Mouse (Mus musculus) urinary bladder, postnatal 10 days (tissue): ENCODE data around the gene Med17.
"Not testable (repeated sequence)": the region's sequence is repeated elsewhere in the genome, so short reads cannot be mapped to it uniquely, and the experiment has no call there.

Source experiments
- DNase-seq: peaks from one replicate; pipeline ENCODE4 v3.0.0; 2022; ENCODE audit warnings: low spot score

Med17 gene

DNA sequence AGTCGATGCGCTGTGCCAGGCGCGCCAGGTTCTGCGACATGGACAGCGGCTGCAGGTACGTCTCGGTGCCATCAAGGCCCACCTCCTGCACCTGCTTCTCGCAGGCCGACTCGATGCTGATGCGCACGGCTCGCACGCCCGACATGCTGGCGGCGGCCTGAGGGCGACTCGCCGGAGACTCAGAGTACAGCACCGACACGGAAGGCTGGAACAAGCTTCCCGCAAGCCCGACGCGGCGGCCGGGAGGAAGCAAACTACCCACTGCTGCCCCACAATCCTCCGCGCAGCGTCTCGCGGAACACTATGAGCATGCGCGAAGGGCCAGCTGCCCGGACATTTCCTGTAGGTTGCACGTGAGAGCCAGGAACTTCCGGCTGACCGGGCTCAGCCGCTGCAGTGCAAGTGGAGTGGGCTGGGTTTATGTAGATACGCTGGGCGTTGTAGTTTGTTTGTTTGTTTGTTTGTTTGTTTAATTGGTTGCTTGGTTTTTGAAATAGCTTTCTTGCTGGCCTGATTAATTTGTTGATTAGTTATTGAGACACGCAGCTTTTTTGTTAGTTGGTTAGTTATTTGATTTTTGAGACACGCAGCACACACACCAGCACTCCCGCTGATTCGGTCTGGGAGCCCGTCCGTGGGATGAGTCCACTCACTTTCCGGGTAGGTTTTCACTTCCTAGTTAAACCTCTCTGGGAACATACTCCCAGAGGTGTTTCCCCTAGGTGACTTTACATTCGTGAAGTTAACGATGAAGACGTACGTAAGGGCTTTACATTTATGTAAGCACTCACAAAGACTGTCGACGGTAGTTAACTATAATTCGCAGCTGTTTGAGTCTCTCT lies at the start of gene Med17:
Med17 (minus strand) TSS at position 283 of the 842 bp plus-strand sequence.
- DNase-seq, result peak; percentile 72

- no peak for DNase-seq
Measured at GRCm38 (mm10) chr9:15318170-15318742, 38.5 kb upstream of the Med17 start.

DNA sequence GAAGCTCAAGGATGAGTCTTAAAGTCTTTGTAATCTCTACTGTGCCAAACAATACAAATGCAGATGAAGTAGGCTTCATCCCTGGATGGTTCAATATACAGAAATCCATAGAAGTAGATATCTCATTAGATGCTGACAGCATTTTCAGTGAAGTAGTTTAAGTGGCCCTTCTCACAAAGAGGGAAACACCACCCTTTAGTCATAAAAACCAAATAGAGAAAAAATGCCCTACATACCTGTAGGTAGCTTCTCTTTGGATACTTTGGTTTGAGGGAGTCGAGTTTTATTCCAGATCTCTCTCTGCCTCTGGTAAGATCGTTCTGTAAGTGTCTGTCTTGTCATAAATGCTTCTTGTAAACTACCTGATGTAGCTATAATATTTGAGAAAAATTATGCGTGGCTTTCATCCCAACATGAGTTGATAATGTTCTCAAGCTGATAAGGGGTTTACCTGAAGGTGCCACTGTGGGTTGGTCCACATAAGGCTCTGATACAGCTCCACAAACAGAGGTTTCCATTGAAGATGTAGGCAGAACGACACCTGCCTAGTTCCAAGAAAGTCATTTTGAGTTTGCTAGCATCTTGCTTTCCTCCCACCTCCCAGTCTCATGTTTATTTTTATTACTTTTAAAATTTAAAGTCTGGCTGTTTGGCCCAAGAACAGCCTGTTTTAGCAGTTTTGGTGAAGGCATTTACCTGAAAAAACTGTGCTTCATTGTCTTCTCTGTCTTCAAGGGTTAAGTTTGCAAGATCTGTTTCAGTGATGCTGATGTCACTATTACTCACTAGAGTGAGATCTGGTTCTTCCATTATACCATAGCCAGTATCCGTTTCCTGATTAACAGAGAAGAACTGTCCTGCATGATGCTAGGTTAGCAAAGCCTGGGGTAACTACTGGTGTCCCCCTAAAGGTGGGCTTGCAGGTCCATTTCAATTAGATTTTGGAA lies 37.8 kb upstream of the Med17 start:
- DNase-seq, result no peak

DNA sequence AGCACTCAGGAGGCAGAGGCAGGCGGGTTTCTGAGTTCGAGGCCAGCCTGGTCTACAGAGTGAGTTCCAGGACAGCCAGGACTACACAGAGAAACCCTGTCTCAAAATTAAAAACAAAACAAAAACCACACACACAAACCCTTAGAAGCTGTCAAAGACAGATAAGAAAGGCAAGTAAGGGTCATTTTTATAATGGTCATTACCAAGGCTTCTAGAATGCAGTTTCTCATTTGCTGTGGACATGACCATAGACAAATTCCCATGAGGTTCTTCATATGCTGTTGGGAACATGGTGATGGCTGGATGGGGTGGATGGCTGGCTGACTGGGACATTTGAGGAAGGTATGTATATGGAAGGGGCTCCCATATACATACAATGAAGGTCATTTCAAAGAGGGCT lies 36.6 kb upstream of the Med17 start:
- not testable (repeated sequence) for DNase-seq

- DNase-seq, result no peak
Measured at GRCm38 (mm10) chr9:15314619-15315018, 34.9 kb upstream of the Med17 start.

DNA sequence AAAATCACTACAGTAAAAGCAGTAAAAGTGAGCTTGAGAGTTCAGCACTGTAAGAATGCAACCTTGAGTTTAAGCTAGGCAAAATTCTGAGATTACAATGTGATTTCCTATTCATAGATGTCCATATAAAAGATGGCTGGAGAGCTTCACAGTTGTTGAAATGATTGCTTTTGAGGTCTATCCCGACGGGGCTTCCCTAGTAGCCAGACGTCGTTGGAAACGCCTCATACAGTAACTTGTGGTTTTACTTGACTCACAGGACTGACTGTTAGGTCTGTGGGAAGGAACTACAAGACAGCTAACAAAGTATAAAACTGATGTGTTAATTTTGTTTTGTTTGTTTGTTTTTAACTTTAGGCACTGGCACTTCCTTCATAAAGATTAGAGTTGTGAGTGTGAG lies 33.9 kb upstream of the Med17 start:
- DNase-seq, result no peak

GRCm38 (mm10) chr9:15312054-15312735 lies 32.5 kb upstream of the Med17 start:
- DNase-seq, result no peak

DNA sequence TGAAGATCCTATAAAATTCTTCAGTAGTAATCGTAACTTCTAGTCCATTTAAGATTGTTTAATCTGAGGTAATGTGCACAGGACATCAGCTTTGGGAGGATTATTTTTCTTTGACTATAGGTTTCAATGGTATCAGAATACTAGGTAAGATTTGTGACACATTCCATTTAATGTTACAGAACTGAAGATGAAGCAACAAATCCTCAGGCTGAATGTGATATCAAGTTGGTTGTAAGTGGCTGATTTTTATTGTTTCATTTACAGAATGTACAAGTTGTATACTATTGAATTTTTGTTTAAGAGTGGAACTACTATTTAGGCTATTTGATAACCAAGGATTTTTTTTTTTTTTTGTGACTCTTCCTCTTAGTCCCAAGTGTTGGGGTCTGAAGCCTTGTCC lies 30.4 kb upstream of the Med17 start:
- no peak for DNase-seq

DNA sequence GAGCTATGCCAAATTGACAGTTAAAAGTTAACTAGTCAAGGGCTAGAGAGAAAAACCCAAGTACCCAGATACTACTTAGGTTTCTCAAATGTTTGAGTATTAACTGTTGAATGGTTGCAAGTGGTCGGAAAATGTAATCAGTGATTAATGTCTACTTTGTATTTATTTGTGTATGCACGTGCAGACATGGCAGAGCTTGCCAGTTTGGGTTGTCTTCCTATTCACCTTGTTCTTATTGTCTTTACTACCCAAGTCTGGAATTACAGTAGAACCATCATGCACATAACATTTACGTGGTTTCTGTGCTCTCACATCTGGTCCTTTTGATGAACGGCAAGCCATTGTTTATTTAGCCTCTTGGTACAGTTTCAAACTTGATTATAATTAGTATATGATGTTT lies 29.7 kb upstream of the Med17 start:
- no peak for DNase-seq

DNA sequence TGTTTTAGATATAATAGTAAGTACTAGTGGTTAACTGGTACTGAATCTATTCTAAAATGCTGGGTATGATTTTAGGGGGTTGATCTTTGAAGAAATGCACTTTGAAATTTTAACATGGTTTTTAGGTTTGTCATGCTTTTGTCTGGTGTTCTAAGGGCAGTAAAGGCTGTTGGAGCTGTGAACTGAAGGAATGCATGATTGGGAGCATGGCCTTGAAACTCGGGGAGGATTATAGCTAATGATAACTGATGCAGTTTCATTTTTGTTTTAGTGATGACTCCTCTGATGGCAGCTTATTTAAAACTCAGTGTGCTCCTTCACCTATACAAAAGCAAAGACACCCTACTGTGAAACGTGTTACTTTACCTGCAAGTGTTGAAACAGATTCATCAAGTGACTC lies 28.5 kb upstream of the Med17 start:
- no peak for DNase-seq

DNA sequence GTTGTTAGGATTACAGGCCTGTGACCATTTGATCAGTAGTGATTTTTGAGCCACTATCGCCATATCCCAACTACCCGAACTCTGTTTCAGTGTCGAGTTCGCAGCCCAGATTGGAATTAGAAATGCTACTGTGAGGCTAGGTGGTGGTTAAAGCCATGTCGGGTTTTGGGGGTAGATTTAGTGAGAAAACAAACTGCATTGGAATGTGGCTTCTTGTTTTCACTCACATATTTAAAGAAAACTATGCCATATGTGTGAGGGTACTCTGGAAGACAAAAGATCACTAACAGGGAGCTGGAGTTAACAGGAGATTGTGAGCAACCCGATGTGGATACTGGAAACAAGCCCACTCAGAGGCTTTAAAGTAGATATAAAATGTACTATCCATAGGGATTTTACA lies 27.5 kb upstream of the Med17 start:
- DNase-seq, result no peak

- peak; percentile 13 for DNase-seq
Measured at GRCm38 (mm10) chr9:15306398-15307119, 26.8 kb upstream of the Med17 start, which contains the start of gene 4931406C07Rik. Gene 4931406C07Rik (minus strand): TSS chr9:15306448.

- DNase-seq, result peak; percentile 95
Measured at GRCm38 (mm10) chr9:15305503-15306397, 26.0 kb upstream of the Med17 start, which contains the start of gene Taf1d. Gene Taf1d (plus strand): TSS chr9:15306214.

DNA sequence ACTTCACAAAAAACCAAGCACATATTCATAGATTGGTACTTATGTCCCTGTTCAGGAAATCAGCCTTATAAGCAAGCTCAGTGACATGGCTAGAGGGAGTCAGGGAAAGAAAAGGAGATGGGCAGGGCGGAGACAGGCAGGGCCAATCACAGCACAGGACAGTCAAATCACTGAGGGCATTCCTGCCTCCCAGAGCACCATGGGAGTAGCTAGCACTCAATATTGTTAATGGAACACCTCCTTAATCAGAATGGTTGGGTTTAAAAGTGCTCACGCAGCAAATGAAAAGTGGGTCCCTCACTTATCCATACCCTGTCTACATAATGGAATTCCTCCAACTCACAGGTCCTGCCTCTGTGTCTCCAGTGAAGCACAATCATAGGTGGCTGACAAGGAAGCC lies 23.1 kb upstream of the Med17 start:
- DNase-seq, result no peak

GRCm38 (mm10) chr9:15302006-15302405 lies 22.3 kb upstream of the Med17 start:
- not testable (repeated sequence) for DNase-seq

GRCm38 (mm10) chr9:15301399-15301798 lies 21.7 kb upstream of the Med17 start:
- DNase-seq, result no peak

- DNase-seq, result no peak
Measured at GRCm38 (mm10) chr9:15300056-15300455, 20.3 kb upstream of the Med17 start.

GRCm38 (mm10) chr9:15298451-15298850 lies 18.7 kb upstream of the Med17 start:
- DNase-seq, result no peak

- DNase-seq, result no peak
Measured at GRCm38 (mm10) chr9:15297112-15297511, 17.4 kb upstream of the Med17 start.

GRCm38 (mm10) chr9:15289251-15289650 lies 9.5 kb upstream of the Med17 start:
- DNase-seq, result no peak
